Mouse (Mus musculus): ENCODE results near the gene Zfp385a. TPM values are rescaled to one million over a fixed set of nuclear protein-coding genes. Genes with fewer than 3 reads are reported as not detected.

Zfp385a gene
- polyA plus RNA-seq, 1 experiment from 2014 or later = 9.2 TPM

DNA sequence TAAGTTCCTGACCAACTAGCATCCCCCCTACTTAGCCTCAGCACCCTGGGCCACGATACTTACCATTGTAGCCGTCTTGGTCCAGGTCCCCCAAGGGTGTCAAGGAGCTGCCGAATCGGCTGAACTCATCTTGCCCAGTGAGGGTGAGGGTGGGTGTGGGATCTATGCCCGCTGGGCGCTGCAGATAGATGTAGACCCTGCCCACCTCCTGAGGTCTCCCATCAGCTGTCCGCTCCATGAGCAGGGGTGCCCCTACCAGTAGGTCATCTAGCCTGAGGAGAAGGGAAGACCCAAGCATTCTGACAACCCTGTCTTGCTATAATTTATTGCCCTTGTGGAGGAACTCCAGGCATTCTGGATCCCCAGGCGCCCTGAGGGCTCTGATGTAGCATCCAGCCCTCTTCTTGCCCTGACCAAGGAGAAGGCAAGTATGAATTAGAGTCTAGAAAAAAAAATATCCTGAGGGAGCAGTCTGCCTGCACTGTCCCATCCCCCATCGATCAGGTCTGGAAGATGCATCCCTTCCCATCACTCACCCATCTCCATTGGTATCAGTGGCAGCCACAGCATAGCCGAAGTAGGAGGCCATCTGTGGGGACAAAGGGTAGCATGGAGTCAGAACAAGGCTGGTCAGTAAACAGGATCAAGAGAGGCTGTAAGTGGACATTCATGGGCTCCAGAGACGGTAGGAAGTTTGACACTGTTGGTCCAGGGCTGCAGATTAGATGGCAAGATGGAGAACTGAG, 13.8 kb upstream of the Zfp385a start:
- no peak overlapping the region for H3K4me2 ChIP-seq
- H3K4me3 ChIP-seq = no peak overlapping the region
- H3K27ac ChIP-seq (ENCODE audit: poor library complexity, severe bottlenecking) = no peak overlapping the region
- peaks cover 96% of the 10 kb centered on the region for H3K36me3 ChIP-seq
- WGBS = 89% methylated on average over 11 of the region's 11 CpGs
- no peak for ATAC-seq (ENCODE audit: insufficient number of reproducible peaks, low FRiP score)
- H3K27me3 ChIP-seq (replicated peaks) = no peaks in the 10 kb centered on the region
- no peak overlapping the region for H3K9ac ChIP-seq
- H3K4me1 ChIP-seq (replicated peaks) = peaks cover 44% of the 10 kb centered on the region
- H3K9me3 ChIP-seq (replicated peaks) = no peaks in the 10 kb centered on the region

DNA sequence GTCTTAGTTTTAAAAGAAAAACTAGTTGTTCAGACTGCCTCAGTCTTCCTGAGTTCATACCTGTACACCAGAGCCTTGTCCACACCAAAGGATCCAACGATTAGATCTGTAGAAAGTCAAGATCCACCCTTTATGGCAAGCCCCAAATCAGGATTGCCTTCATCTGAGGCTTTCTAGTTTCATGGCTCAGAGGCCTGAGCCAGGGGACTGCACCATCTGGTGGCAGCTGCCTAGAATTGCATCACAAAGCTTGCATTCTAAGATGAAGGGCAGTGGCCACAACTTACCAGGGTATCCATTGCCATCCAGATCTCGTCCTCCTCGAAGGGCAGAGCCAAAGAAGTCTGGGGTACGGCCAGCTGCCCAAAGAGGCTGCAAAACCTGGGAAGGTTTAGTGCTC, 13.0 kb upstream of the Zfp385a start:
- Histone ChIP-seq H3K4me3 (no peak overlapping the region), H3K4me1 (replicated peaks) (peaks cover 36% of the 10 kb centered on the region), H3K27ac (ENCODE audit: poor library complexity, severe bottlenecking) (no peak overlapping the region), H3K36me3 (peaks cover 98% of the 10 kb centered on the region), H3K4me2 (no peak overlapping the region), H3K9me3 (replicated peaks) (no peaks in the 10 kb centered on the region), H3K9ac (no peak overlapping the region), H3K27me3 (replicated peaks) (no peaks in the 10 kb centered on the region)
- WGBS = 49% methylated on average over 4 of the region's 4 CpGs
- ATAC-seq (ENCODE audit: insufficient number of reproducible peaks, low FRiP score) = no peak

- Histone ChIP-seq H3K4me1 (replicated peaks) (peaks cover under 1% of the 10 kb centered on the region; the same call in 1 of the 2 replicates), H3K4me2 (no peak overlapping the region), H3K9me3 (replicated peaks) (no peaks in the 10 kb centered on the region), H3K9ac (no peak overlapping the region), H3K27ac (ENCODE audit: poor library complexity, severe bottlenecking) (no peak overlapping the region), H3K4me3 (no peak overlapping the region), H3K36me3 (peaks cover 89% of the 10 kb centered on the region), H3K27me3 (replicated peaks) (no peaks in the 10 kb centered on the region)
- ATAC-seq (ENCODE audit: insufficient number of reproducible peaks, low FRiP score) = no peak
- 14% methylated on average over 2 of the region's 2 CpGs for WGBS
Observed at GRCm38 (mm10) chr15:103347275-103347684, 7.4 kb upstream of the Zfp385a start.

GRCm38 (mm10) chr15:103345789-103346188, 5.9 kb upstream of the Zfp385a start:
- H3K4me1 ChIP-seq (replicated peaks) = peaks cover 14% of the 10 kb centered on the region
- H3K4me2 ChIP-seq = no peak overlapping the region
- no peak overlapping the region for H3K4me3 ChIP-seq
- H3K27ac ChIP-seq (ENCODE audit: poor library complexity, severe bottlenecking) = no peak overlapping the region
- no peaks in the 10 kb centered on the region for H3K9me3 ChIP-seq (replicated peaks)
- peaks cover 13% of the 10 kb centered on the region for H3K27me3 ChIP-seq (replicated peaks)
- H3K36me3 ChIP-seq = peaks cover 75% of the 10 kb centered on the region
- no peak for ATAC-seq (ENCODE audit: insufficient number of reproducible peaks, low FRiP score)
- no peak overlapping the region for H3K9ac ChIP-seq
- WGBS = 83% methylated on average over 6 of the region's 6 CpGs

- H3K9me3 ChIP-seq (replicated peaks) = no peaks in the 10 kb centered on the region
- peaks cover 32% of the 10 kb centered on the region for H3K4me1 ChIP-seq (replicated peaks)
- H3K9ac ChIP-seq = no peak overlapping the region
- ATAC-seq (ENCODE audit: insufficient number of reproducible peaks, low FRiP score) = no peak
- H3K4me2 ChIP-seq = no peak overlapping the region
- no peak overlapping the region for H3K27ac ChIP-seq (ENCODE audit: poor library complexity, severe bottlenecking)
- peaks cover 35% of the 10 kb centered on the region for H3K27me3 ChIP-seq (replicated peaks)
- H3K4me3 ChIP-seq = no peak overlapping the region
- peaks cover 52% of the 10 kb centered on the region for H3K36me3 ChIP-seq
Observed at GRCm38 (mm10) chr15:103343556-103343955, 3.7 kb upstream of the Zfp385a start.

DNA sequence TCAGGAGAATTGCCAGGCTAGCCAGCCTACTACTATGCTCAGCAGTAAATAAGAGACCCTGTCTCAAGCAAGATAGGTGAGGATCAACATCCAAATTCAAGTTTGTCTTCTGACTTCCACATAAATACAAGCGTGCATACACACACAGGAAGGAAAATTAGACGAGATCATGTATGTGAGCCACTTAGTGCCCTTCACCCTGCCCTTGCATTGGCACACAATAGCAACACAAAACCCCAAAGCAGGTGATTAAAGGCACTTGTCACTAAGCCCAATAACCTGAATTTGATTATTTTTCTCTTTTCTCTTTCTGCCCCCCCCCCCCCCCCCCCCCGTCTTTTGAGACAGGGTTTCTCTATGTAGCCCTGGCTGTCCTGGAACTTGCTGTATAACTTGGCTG, 3.1 kb upstream of the Zfp385a start:
- H3K27ac ChIP-seq (ENCODE audit: poor library complexity, severe bottlenecking) = no peak overlapping the region
- 65% methylated on average over 3 of the region's 3 CpGs for WGBS
- H3K9me3 ChIP-seq (replicated peaks) = no peaks in the 10 kb centered on the region
- ATAC-seq (ENCODE audit: insufficient number of reproducible peaks, low FRiP score) = no peak
- H3K4me1 ChIP-seq (replicated peaks) = peaks cover 32% of the 10 kb centered on the region
- no peak overlapping the region for H3K4me3 ChIP-seq
- H3K27me3 ChIP-seq (replicated peaks) = peaks cover 41% of the 10 kb centered on the region
- no peak overlapping the region for H3K4me2 ChIP-seq
- H3K9ac ChIP-seq = no peak overlapping the region
- peaks cover 47% of the 10 kb centered on the region for H3K36me3 ChIP-seq

DNA sequence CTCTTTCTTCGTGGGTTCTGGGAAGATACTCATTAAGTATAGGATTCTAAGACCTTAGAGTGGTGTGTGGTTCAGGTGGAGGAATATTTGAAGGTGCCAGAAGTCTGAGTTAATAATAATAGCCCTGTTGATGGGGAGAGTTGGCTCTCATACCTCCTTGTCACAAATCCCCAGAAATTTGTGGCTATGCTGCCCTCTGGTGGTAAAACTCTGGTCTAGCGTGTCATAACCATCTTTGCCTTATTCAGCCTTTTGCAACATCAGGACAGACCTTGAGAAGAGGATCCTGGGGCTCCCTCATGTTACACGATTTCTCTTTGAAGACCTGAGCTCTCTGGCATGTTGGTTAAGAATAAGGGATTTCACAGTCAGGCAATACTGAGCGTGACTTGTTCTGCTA, 2.5 kb upstream of the Zfp385a start:
- Histone ChIP-seq H3K27me3 (replicated peaks) (peaks cover 46% of the 10 kb centered on the region), H3K27ac (ENCODE audit: poor library complexity, severe bottlenecking) (no peak overlapping the region), H3K9ac (no peak overlapping the region), H3K36me3 (peaks cover 41% of the 10 kb centered on the region), H3K9me3 (replicated peaks) (no peaks in the 10 kb centered on the region), H3K4me2 (no peak overlapping the region), H3K4me1 (replicated peaks) (peaks cover 32% of the 10 kb centered on the region), H3K4me3 (no peak overlapping the region)
- no peak for ATAC-seq (ENCODE audit: insufficient number of reproducible peaks, low FRiP score)
- 20% methylated on average over 4 of the region's 4 CpGs for WGBS

DNA sequence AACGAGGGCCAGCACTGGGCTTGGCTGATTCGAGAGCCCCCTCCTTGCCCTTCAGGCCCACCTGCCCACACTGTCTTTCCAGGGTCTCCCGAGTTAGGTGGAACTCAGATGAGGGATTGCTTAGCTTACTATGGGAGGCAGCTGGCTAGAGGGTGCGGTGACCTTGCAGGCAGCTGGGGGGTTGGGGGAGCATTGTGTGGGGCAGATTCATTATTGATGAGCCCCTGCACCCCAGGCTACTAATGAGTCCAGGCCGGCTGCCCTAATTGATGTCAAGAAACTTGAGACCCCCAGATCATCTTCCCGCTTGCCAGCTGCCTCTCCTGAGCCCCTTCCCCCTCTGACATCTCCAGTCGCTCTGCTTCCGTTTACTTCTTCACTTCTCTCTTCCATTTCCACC, 1.7 kb upstream of the Zfp385a start:
- Histone ChIP-seq H3K27ac (ENCODE audit: poor library complexity, severe bottlenecking) (no peak overlapping the region), H3K4me3 (no peak overlapping the region), H3K9me3 (replicated peaks) (no peaks in the 10 kb centered on the region), H3K36me3 (peaks cover 33% of the 10 kb centered on the region), H3K9ac (no peak overlapping the region), H3K4me1 (replicated peaks) (peaks cover 32% of the 10 kb centered on the region), H3K27me3 (replicated peaks) (peaks cover 55% of the 10 kb centered on the region), H3K4me2 (no peak overlapping the region)
- WGBS = 55% methylated on average over 8 of the region's 8 CpGs
- no peak for ATAC-seq (ENCODE audit: insufficient number of reproducible peaks, low FRiP score)

DNA sequence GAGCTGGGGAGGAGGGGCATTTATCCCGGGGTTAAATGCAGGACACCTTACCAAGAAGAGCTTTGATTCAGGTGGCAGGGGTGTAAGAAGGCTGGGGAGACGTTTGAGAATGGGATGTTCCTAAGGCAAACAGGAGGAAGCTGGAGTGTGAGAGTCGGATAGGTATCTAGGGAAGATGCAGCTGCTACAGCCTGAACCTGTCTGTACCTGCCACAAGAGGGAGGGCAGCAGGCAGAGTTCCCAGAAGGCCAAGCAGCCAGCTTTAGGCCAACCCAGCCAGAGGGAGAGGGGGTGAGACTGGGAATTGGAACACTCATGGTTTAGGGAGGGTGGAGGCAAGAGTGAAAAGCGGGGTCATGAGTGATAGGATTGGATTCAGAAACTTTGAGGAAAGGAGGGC, 893 bp upstream of the Zfp385a start:
- H3K9me3 ChIP-seq (replicated peaks) = no peaks in the 10 kb centered on the region
- ATAC-seq (ENCODE audit: insufficient number of reproducible peaks, low FRiP score) = no peak
- H3K4me1 ChIP-seq (replicated peaks) = peaks cover 32% of the 10 kb centered on the region
- 16% methylated on average over 4 of the region's 4 CpGs for WGBS
- no peak overlapping the region for H3K9ac ChIP-seq
- H3K4me3 ChIP-seq = peak overlapping the region; percentile 69; the same call in 1 of the 2 replicates
- H3K27me3 ChIP-seq (replicated peaks) = peaks cover 59% of the 10 kb centered on the region
- H3K4me2 ChIP-seq = peak overlapping the region; percentile 96; the same call in 1 of the 2 replicates
- H3K36me3 ChIP-seq = peaks cover 25% of the 10 kb centered on the region
- no peak overlapping the region for H3K27ac ChIP-seq (ENCODE audit: poor library complexity, severe bottlenecking)

GRCm38 (mm10) chr15:103339166-103339960, 530 bp downstream of the Zfp385a start:
- 5% methylated on average over 30 of the region's 31 CpGs for WGBS
- peak overlapping the region; percentile 69 for H3K4me3 ChIP-seq
- no peak overlapping the region for H3K27ac ChIP-seq (ENCODE audit: poor library complexity, severe bottlenecking)
- ATAC-seq (ENCODE audit: insufficient number of reproducible peaks, low FRiP score) = 0 out of 2 replicates have a peak, but pooled peaks have one; percentile 6
- H3K4me1 ChIP-seq (replicated peaks) = peaks cover 37% of the 10 kb centered on the region
- peak overlapping the region; percentile 96 for H3K4me2 ChIP-seq
- peak overlapping the region; percentile 77 for H3K9ac ChIP-seq
- H3K27me3 ChIP-seq (replicated peaks) = peaks cover 67% of the 10 kb centered on the region
- H3K9me3 ChIP-seq (replicated peaks) = no peaks in the 10 kb centered on the region
- H3K36me3 ChIP-seq = peaks cover 11% of the 10 kb centered on the region

DNA sequence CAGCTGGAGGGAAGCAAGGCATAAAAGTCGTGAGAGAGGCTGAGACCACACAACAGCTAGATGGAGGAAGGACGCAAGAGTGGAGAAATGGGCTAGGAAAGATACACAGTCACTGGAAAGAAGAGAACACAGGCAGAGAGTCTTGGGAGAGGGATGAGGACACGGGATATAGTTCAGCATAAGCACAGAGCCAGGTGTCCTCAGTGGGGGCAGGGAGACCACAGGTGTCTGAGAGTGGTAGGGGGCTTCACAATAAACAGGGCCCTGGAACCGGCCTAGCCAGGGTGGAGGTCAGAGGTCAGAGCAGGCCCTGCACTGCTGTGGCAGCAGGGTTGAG, 1.1 kb downstream of the Zfp385a start:
- WGBS = 46% methylated on average over 4 of the region's 4 CpGs
- H3K4me3 ChIP-seq = peak overlapping the region; percentile 69
- ATAC-seq (ENCODE audit: insufficient number of reproducible peaks, low FRiP score) = no peak
- H3K27me3 ChIP-seq (replicated peaks) = peaks cover 67% of the 10 kb centered on the region
- peaks cover 5% of the 10 kb centered on the region for H3K36me3 ChIP-seq
- no peak overlapping the region for H3K27ac ChIP-seq (ENCODE audit: poor library complexity, severe bottlenecking)
- H3K9ac ChIP-seq = 0 out of 2 replicates have a peak overlapping the region, but pooled peaks have one; percentile 77
- H3K9me3 ChIP-seq (replicated peaks) = no peaks in the 10 kb centered on the region
- peaks cover 42% of the 10 kb centered on the region for H3K4me1 ChIP-seq (replicated peaks)
- H3K4me2 ChIP-seq = peak overlapping the region; percentile 96
